16 mouse cellular contexts compared by ENCODE assay signal in genomic region chr17:77930967-77931591, GRCm38 (mm10).
DNase-seq lines count a peak whose midpoint lies in the region; ATAC-seq and TF ChIP-seq lines count a peak whose summit lies in the region.
"Had no signal": no experiment of that assay in that cellular context is flagged by ENCODE, and none has a peak within 500 bp of the region (broad histone marks: within the 10 kb centered on the region; RNA-seq: fewer than 3 reads in every experiment).

No protein-coding gene starts in this region.

- no peak overlapping the region for H3K4me2 ChIP-seq in midbrain, embryonic 11.5 days
- H3K4me2 ChIP-seq in midbrain, embryonic 16.5 days (ENCODE audit: low read length) = no peak overlapping the region
- H3K4me2 ChIP-seq in forebrain, postnatal 0 days (ENCODE audit: low read depth) = no peak overlapping the region
- no peak overlapping the region for H3K4me2 ChIP-seq in hindbrain, embryonic 16.5 days (ENCODE audit: low read length)
- H3K4me2 ChIP-seq in liver, postnatal 0 days (ENCODE audit: low read depth, low read length) = no peak overlapping the region
- H3K4me2 ChIP-seq: liver, embryonic 12.5 days; stomach, embryonic 15.5 days had no signal

- WGBS in midbrain, embryonic 11.5 days = 79% methylated on average over 6 of the region's 6 CpGs
- 43% methylated on average over 6 of the region's 6 CpGs for WGBS in midbrain, embryonic 16.5 days
- 37% methylated on average over 6 of the region's 6 CpGs for WGBS in forebrain, postnatal 0 days
- WGBS in hindbrain, embryonic 16.5 days = 40% methylated on average over 6 of the region's 6 CpGs
- 73% methylated on average over 6 of the region's 6 CpGs for whole genome bisulfite sequencing in liver, postnatal 0 days (ENCODE audit: insufficient replicate concordance)

- no peaks in the 10 kb centered on the region for H3K27me3 ChIP-seq in midbrain, embryonic 11.5 days (ENCODE audit: control insufficient read depth, insufficient read depth, low read length)
- no peaks in the 10 kb centered on the region for H3K27me3 ChIP-seq in midbrain, embryonic 16.5 days (ENCODE audit: control insufficient read depth, insufficient read depth, low read depth, low read length)
- H3K27me3 ChIP-seq in forebrain, postnatal 0 days (ENCODE audit: insufficient read depth, low read length) = no peaks in the 10 kb centered on the region
- no peaks in the 10 kb centered on the region for H3K27me3 ChIP-seq in hindbrain, embryonic 16.5 days (replicated peaks; ENCODE audit: control insufficient read depth, insufficient read depth, low read length)
- H3K27me3 ChIP-seq in liver, postnatal 0 days (ENCODE audit: insufficient read depth, low read length) = no peaks in the 10 kb centered on the region
- H3K27me3 ChIP-seq: liver, embryonic 12.5 days; stomach, embryonic 15.5 days had no signal

- no peaks in the 10 kb centered on the region for H3K4me1 ChIP-seq in midbrain, embryonic 11.5 days (ENCODE audit: control insufficient read depth, insufficient read depth, low read length)
- no peaks in the 10 kb centered on the region for H3K4me1 ChIP-seq in midbrain, embryonic 16.5 days (ENCODE audit: control insufficient read depth, insufficient read depth, low read length)
- H3K4me1 ChIP-seq in forebrain, postnatal 0 days (ENCODE audit: insufficient read depth) = no peaks in the 10 kb centered on the region
- H3K4me1 ChIP-seq in hindbrain, embryonic 16.5 days (ENCODE audit: control insufficient read depth, insufficient read depth, low read depth, low read length) = no peaks in the 10 kb centered on the region
- H3K4me1 ChIP-seq in liver, postnatal 0 days (ENCODE audit: insufficient read depth) = no peaks in the 10 kb centered on the region
- H3K4me1 ChIP-seq: liver, embryonic 12.5 days; stomach, embryonic 15.5 days had no signal

- no peaks in the 10 kb centered on the region for H3K36me3 ChIP-seq in midbrain, embryonic 11.5 days (ENCODE audit: control insufficient read depth, insufficient read depth, low read length)
- no peaks in the 10 kb centered on the region for H3K36me3 ChIP-seq in midbrain, embryonic 16.5 days (ENCODE audit: control insufficient read depth, insufficient read depth, low read length)
- no peaks in the 10 kb centered on the region for H3K36me3 ChIP-seq in forebrain, postnatal 0 days (ENCODE audit: insufficient read depth)
- H3K36me3 ChIP-seq in hindbrain, embryonic 16.5 days (ENCODE audit: control insufficient read depth, insufficient read depth, low read length) = no peaks in the 10 kb centered on the region
- no peaks in the 10 kb centered on the region for H3K36me3 ChIP-seq in liver, postnatal 0 days (replicated peaks; ENCODE audit: insufficient read depth, low read length)
- H3K36me3 ChIP-seq: liver, embryonic 12.5 days; stomach, embryonic 15.5 days had no signal

- H3K27ac ChIP-seq in midbrain, embryonic 11.5 days (ENCODE audit: low read depth, low read length) = no peak overlapping the region
- no peak overlapping the region for H3K27ac ChIP-seq in midbrain, embryonic 16.5 days (ENCODE audit: low read length)
- H3K27ac ChIP-seq in forebrain, postnatal 0 days (ENCODE audit: low read depth, low read length) = no peak overlapping the region
- H3K27ac ChIP-seq in hindbrain, embryonic 16.5 days (ENCODE audit: low read depth, low read length) = no peak overlapping the region
- no peak overlapping the region for H3K27ac ChIP-seq in liver, postnatal 0 days (ENCODE audit: low read depth)
- H3K27ac ChIP-seq: gastrocnemius, adult 2 months; heart, adult 2 months; liver, embryonic 12.5 days; stomach, embryonic 15.5 days had no signal

- H3K9me3 ChIP-seq in midbrain, embryonic 11.5 days (ENCODE audit: control insufficient read depth, low read length) = no peaks in the 10 kb centered on the region
- H3K9me3 ChIP-seq in midbrain, embryonic 16.5 days (replicated peaks; ENCODE audit: control insufficient read depth, low read length, poor library complexity, severe bottlenecking) = no peaks in the 10 kb centered on the region
- H3K9me3 ChIP-seq in forebrain, postnatal 0 days (ENCODE audit: low read length) = no peaks in the 10 kb centered on the region
- H3K9me3 ChIP-seq in hindbrain, embryonic 16.5 days (ENCODE audit: control insufficient read depth, low read length) = no peaks in the 10 kb centered on the region
- H3K9me3 ChIP-seq in liver, postnatal 0 days (ENCODE audit: low read length) = no peaks in the 10 kb centered on the region
- H3K9me3 ChIP-seq: liver, embryonic 12.5 days; stomach, embryonic 15.5 days had no signal

- no peak for DNase-seq in midbrain, embryonic 11.5 days (ENCODE audit: low spot score, missing footprints)
- DNase-seq in forebrain, postnatal 0 days = peak; percentile 25
- peak; percentile 44 for DNase-seq in retina, embryonic 14.5 days (ENCODE audit: low spot score)
- no peak for DNase-seq in ovary, adult 18-20 months (ENCODE audit: low spot score)
- no peak for DNase-seq in liver, postnatal 0 days
- DNase-seq: adrenal gland, adult 8-10 months; cerebellum, adult 8-10 months; gastrocnemius, adult 2 months; heart, adult 2 months; kidney, postnatal 10 days; right cerebral cortex, adult 18-20 months; spleen, adult 18-20 months had no signal

- no peak for TF ChIP-seq EP300 in liver, postnatal 0 days (IDR thresholded peaks at IDR 0.05; ENCODE audit: low read depth)

- no peak overlapping the region for H3K9ac ChIP-seq in midbrain, embryonic 11.5 days (ENCODE audit: low read length)
- H3K9ac ChIP-seq in midbrain, embryonic 16.5 days (ENCODE audit: low read depth, low read length) = no peak overlapping the region
- no peak overlapping the region for H3K9ac ChIP-seq in forebrain, postnatal 0 days
- no peak overlapping the region for H3K9ac ChIP-seq in hindbrain, embryonic 16.5 days (ENCODE audit: low read depth, low read length)
- no peak overlapping the region for H3K9ac ChIP-seq in liver, postnatal 0 days (replicated peaks)
- H3K9ac ChIP-seq: liver, embryonic 12.5 days; stomach, embryonic 15.5 days had no signal

- no peak overlapping the region for H3K4me3 ChIP-seq in midbrain, embryonic 11.5 days (ENCODE audit: low read depth, low read length)
- H3K4me3 ChIP-seq in midbrain, embryonic 16.5 days (ENCODE audit: low read depth, low read length) = no peak overlapping the region
- H3K4me3 ChIP-seq in forebrain, postnatal 0 days (ENCODE audit: low read depth, low read length) = no peak overlapping the region
- no peak overlapping the region for H3K4me3 ChIP-seq in hindbrain, embryonic 16.5 days (ENCODE audit: low read length)
- no peak overlapping the region for H3K4me3 ChIP-seq in liver, postnatal 0 days (ENCODE audit: low read depth, low read length)
- H3K4me3 ChIP-seq: gastrocnemius, adult 2 months; heart, adult 2 months; liver, embryonic 12.5 days; stomach, embryonic 15.5 days had no signal

- peak; percentile 73 for ATAC-seq in midbrain, embryonic 11.5 days (ENCODE audit: low FRiP score)
- no peak; the same call in 1 of the 2 replicates for ATAC-seq in midbrain, embryonic 16.5 days
- peak; percentile 71; the same call in 1 of the 2 replicates for ATAC-seq in forebrain, postnatal 0 days
- peak; percentile 83 for ATAC-seq in hindbrain, embryonic 16.5 days
- no peak for ATAC-seq in liver, postnatal 0 days
- ATAC-seq: liver, embryonic 12.5 days had no signal

- TF ChIP-seq CTCF in forebrain, postnatal 0 days (IDR thresholded peaks at IDR 0.05; ENCODE audit: low read depth) = no peak
- no peak for TF ChIP-seq CTCF in liver, postnatal 0 days (IDR thresholded peaks at IDR 0.05; ENCODE audit: low read depth)

Comparison
In these comparisons a context has a peak if more than half of its experiments do, and no peak if none do; other contexts are left out.
1. ATAC-seq: peak in midbrain, embryonic 11.5 days (single experiment), forebrain, postnatal 0 days (single experiment) and hindbrain, embryonic 16.5 days (single experiment); none in midbrain, embryonic 16.5 days (single experiment) and liver, postnatal 0 days (single experiment).
2. DNase-seq: peak in forebrain, postnatal 0 days (single experiment) and retina, embryonic 14.5 days (single experiment); none in midbrain, embryonic 11.5 days (single experiment), ovary, adult 18-20 months (single experiment) and liver, postnatal 0 days (single experiment).